Mouse (Mus musculus) splenic B cell, adult 2 months (primary cell): ENCODE results near the gene Nr1i3.
A peak's percentile ranks its signal among the peaks of the same experiment; 100 is the strongest.

Experiments
- DNase-seq: peaks from one replicate; pipeline ENCODE4 v3.0.0-alpha.2; 2011; ENCODE audit warnings: low read depth, low spot score
- H3K27me3 ChIP-seq: 2 replicates; pipeline ENCODE4 v1.6.1; 2012; ENCODE audit warnings: mild to moderate bottlenecking, low read length, moderate library complexity, mixed read lengths; ENCODE audit not compliant: control insufficient read depth, poor library complexity, insufficient read depth, severe bottlenecking
- H3K36me3 ChIP-seq: 2 replicates; pipeline ENCODE4 v1.6.1; 2012; ENCODE audit warnings: mild to moderate bottlenecking, low read length, moderate library complexity, mixed read lengths; ENCODE audit not compliant: control insufficient read depth, poor library complexity, insufficient read depth, severe bottlenecking

Gene Nr1i3

GRCm38 (mm10) chr1:171265971-171266744 lies 52.4 kb downstream of the Nr1i3 start:
- H3K27me3 ChIP-seq, result no peaks in the 10 kb centered on the region
- DNase-seq, result no peak
- no peaks in the 10 kb centered on the region for H3K36me3 ChIP-seq

- peaks cover 3% of the 10 kb centered on the region; the same call in 1 of the 2 replicates for H3K36me3 ChIP-seq
- DNase-seq, result no peak
- no peaks in the 10 kb centered on the region for H3K27me3 ChIP-seq
Observed at GRCm38 (mm10) chr1:171268341-171268740, 54.6 kb downstream of the Nr1i3 start.

GRCm38 (mm10) chr1:171269848-171270572 lies 56.2 kb downstream of the Nr1i3 start, which contains the start of gene B4galt3:
Gene B4galt3 (plus strand): TSS chr1:171270328.
- Histone ChIP-seq H3K36me3 (peaks cover 7% of the 10 kb centered on the region; the same call in 1 of the 2 replicates), H3K27me3 (no peaks in the 10 kb centered on the region)
- peak; percentile 93 for DNase-seq
